Mouse (Mus musculus) stomach, postnatal 0 days (tissue): ENCODE results near the gene Milr1. TPM values are rescaled to one million over a fixed set of nuclear protein-coding genes. Genes with fewer than 3 reads are reported as not detected.

Experiments
- ATAC-seq: fragments of 200-750 bp; cut with Nextera tagmentation; 2 replicates; pipeline ENCODE4 v1.8.0; 2017; ENCODE audit not compliant: low FRiP score, low TSS enrichment
- DNase-seq: peaks from one replicate; pipeline ENCODE4 v3.0.0-alpha.2; 2016; ENCODE audit warnings: low spot score
- H3K27ac ChIP-seq: fragments of 300-500 bp; sonication (generic); replicated peaks from 2 replicates; pipeline ENCODE4 v1.5.1; 2014; ENCODE audit warnings: mild to moderate bottlenecking, control low read depth
- H3K27me3 ChIP-seq: fragments of 300-500 bp; sonication (generic); 2 replicates; pipeline ENCODE4 v1.6.1; 2014; ENCODE audit warnings: low read length; ENCODE audit not compliant: control insufficient read depth, insufficient read depth
- H3K36me3 ChIP-seq: fragments of 300-500 bp; sonication (generic); 2 replicates; pipeline ENCODE4 v1.6.1; 2014; ENCODE audit warnings: low read length, mixed read lengths; ENCODE audit not compliant: control insufficient read depth, insufficient read depth
- H3K4me1 ChIP-seq: fragments of 300-500 bp; sonication (generic); replicated peaks from 2 replicates; pipeline ENCODE4 v1.6.1; 2014; ENCODE audit warnings: antibody characterized with exemption; ENCODE audit not compliant: control insufficient read depth, insufficient read depth
- H3K4me2 ChIP-seq: fragments of 300-500 bp; sonication (generic); replicated peaks from 2 replicates; pipeline ENCODE4 v1.6.1; 2014; ENCODE audit warnings: low read depth, mild to moderate bottlenecking, control low read depth, moderate library complexity
- H3K4me3 ChIP-seq: fragments of 300-500 bp; sonication (generic); 2 replicates; pipeline ENCODE4 v1.5.1; 2014; ENCODE audit warnings: low read depth, low read length, control low read depth
- H3K9ac ChIP-seq: fragments of 300-500 bp; sonication (generic); 2 replicates; pipeline ENCODE4 v1.6.1; 2014; ENCODE audit warnings: mild to moderate bottlenecking, low read length, control low read depth, mixed read lengths
- H3K9me3 ChIP-seq: fragments of 300-500 bp; sonication (generic); 2 replicates; pipeline ENCODE4 v1.6.1; 2016; ENCODE audit warnings: low read length; ENCODE audit not compliant: control insufficient read depth
- CTCF ChIP-seq: IDR thresholded peaks from 2 replicates; pipeline ENCODE4 v1.5.1; 2016; ENCODE audit warnings: antibody characterized with exemption, low read depth, mild to moderate bottlenecking, moderate library complexity
- EP300 ChIP-seq: optimal IDR thresholded peaks from 2 replicates; pipeline ENCODE3; 2016; ENCODE audit warnings: antibody characterized with exemption
- WGBS: fragments of 180-500 bp; shearing (Covaris S2); extraction: QIAGEN DNeasy Blood & Tissue Kit; methylation state at CpG from one replicate; pipeline ENCODE4 v1.1.7; 2014; 5-methylcytosine and 5-hydroxymethylcytosine counted together
- microRNA-seq: library from miRNA; unstranded; fragments of <30 nt; microRNA quantifications from one replicate; pipeline ENCODE4, GENCODE M21; 2016
- polyA plus RNA-seq: library from polyadenylated mRNA; unstranded; fragments of >200 nt; fragmentation: Nextera tagmentation; extraction: Ambion mirVana; gene quantifications from 2 replicates; pipeline ENCODE4 v1.2.1, GENCODE M21; 2015

Gene Milr1
- polyA plus RNA-seq, 1 experiment from 2014 or later: 2.2 TPM

DNA sequence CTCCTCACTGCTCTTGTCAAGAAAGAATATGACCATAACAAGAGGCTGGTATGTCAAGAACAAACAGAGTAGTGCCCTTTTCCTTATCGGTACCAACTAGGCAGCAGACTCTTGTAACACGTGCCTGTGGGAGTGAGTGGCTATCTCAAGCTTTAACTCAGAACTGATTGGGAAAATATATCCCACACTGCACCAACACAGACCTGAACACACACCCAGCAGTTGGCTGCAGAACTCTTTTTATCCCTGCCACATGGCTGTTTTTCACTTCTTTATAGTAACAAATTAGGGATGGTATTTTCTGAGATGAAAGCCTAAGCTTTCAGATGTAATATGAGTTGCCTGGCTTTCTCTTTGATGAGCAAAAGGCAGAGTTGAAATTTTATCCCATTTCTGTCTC lies 64.7 kb downstream of the Milr1 start:
- no peaks in the 10 kb centered on the region for H3K4me1 ChIP-seq
- H3K36me3 ChIP-seq: peaks cover 15% of the 10 kb centered on the region
- no peak overlapping the region for H3K4me3 ChIP-seq
- TF ChIP-seq CTCF (no peak), EP300 (no peak)
- DNase-seq: no peak
- no peak for ATAC-seq
- H3K27me3 ChIP-seq: no peaks in the 10 kb centered on the region
- H3K27ac ChIP-seq: no peak overlapping the region
- H3K9me3 ChIP-seq: no peaks in the 10 kb centered on the region
- H3K9ac ChIP-seq: no peak overlapping the region
- 67% methylated on average over 2 of the region's 2 CpGs for WGBS
- no peak overlapping the region for H3K4me2 ChIP-seq

DNA sequence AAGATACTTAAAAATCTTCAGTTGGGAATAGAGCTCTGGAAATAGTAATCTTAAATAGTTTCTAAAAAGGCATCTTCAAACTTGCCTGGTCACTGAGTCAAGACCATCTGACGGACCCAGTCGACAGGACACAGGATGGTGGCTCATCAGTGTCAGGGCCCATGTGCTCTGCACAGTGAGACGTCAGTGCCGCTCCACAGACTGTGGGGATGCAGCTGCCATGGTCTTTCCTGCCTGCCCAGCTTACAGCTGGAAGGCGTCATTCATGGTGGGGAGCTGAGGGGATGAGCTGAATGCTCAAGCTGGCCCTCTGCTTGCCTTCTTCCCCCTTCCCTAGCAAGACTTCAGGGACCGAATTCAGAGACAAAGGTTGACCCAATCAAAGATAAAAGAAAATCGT lies 65.3 kb downstream of the Milr1 start:
- TF ChIP-seq CTCF: no peak
- no peak for TF ChIP-seq EP300
- no peak overlapping the region for H3K4me3 ChIP-seq
- H3K27me3 ChIP-seq: no peaks in the 10 kb centered on the region
- no peak for ATAC-seq
- H3K27ac ChIP-seq: no peak overlapping the region
- WGBS: 78% methylated on average over 7 of the region's 7 CpGs
- no peak for DNase-seq
- no peaks in the 10 kb centered on the region for H3K4me1 ChIP-seq
- no peaks in the 10 kb centered on the region for H3K9me3 ChIP-seq
- no peak overlapping the region for H3K9ac ChIP-seq
- peaks cover 10% of the 10 kb centered on the region; the same call in 1 of the 2 replicates for H3K36me3 ChIP-seq
- no peak overlapping the region for H3K4me2 ChIP-seq

- no peaks in the 10 kb centered on the region for H3K9me3 ChIP-seq
- H3K36me3 ChIP-seq: peaks cover 10% of the 10 kb centered on the region; the same call in 1 of the 2 replicates
- no peaks in the 10 kb centered on the region for H3K4me1 ChIP-seq
- WGBS: 82% methylated on average over 3 of the region's 3 CpGs
- no peak overlapping the region for H3K9ac ChIP-seq
- TF ChIP-seq CTCF (no peak), EP300 (no peak)
- H3K27ac ChIP-seq: no peak overlapping the region
- H3K4me2 ChIP-seq: no peak overlapping the region
- H3K27me3 ChIP-seq: no peaks in the 10 kb centered on the region
- ATAC-seq: no peak
- no peak overlapping the region for H3K4me3 ChIP-seq
- no peak for DNase-seq
Observed at GRCm38 (mm10) chr11:106817156-106817555, 66.1 kb downstream of the Milr1 start.

DNA sequence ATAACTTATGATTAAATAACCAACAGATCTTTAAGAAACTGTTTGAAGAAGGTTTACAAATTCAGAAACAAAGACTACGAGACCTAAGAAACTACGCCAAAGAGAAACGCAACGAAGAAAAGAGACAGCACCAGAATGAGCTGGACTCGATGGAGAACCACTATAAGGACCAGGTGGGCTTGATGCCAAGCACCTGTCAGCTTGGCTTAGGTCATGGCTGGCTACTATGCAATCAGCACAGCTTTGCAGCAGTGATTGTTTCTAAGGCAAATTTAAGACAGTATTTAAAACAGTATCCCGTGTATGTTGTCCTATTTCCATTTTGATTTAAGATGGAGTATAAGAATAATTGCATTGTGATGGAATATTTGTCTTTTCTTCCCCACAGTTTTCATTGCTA lies 66.8 kb downstream of the Milr1 start:
- Histone ChIP-seq H3K4me1 (no peaks in the 10 kb centered on the region), H3K9ac (no peak overlapping the region), H3K27ac (no peak overlapping the region), H3K4me3 (no peak overlapping the region), H3K4me2 (no peak overlapping the region), H3K27me3 (no peaks in the 10 kb centered on the region), H3K36me3 (peaks cover 10% of the 10 kb centered on the region), H3K9me3 (no peaks in the 10 kb centered on the region)
- DNase-seq (no peak), ATAC-seq (no peak)
- TF ChIP-seq CTCF (no peak), EP300 (no peak)
- WGBS: 67% methylated on average over 6 of the region's 6 CpGs

DNA sequence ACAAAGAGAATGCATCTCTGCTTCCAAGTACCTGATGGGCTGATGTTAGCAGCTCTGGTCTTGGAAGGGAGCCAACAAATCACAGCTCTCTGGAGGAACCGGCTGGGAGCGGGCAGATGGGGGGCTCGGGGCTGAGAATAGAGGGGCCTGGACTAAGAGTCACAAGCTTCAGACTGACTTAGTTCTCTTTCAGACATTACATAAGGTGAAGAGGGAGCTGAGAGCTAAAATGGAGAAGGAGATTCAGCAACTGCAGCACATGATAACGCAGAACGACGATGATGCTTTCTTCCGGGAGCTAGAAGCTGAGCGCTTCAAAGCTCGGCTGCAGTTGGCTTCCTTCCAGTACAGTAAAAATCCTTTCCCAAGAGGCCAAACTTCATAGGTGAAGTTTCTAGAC lies 67.3 kb downstream of the Milr1 start:
- no peak overlapping the region for H3K27ac ChIP-seq
- no peak overlapping the region for H3K9ac ChIP-seq
- DNase-seq (no peak), ATAC-seq (no peak)
- 47% methylated on average over 9 of the region's 9 CpGs for WGBS
- H3K4me3 ChIP-seq: no peak overlapping the region
- TF ChIP-seq CTCF: no peak
- no peak for TF ChIP-seq EP300
- H3K4me2 ChIP-seq: no peak overlapping the region
- H3K36me3 ChIP-seq: peaks cover 10% of the 10 kb centered on the region
- no peaks in the 10 kb centered on the region for H3K9me3 ChIP-seq
- H3K27me3 ChIP-seq: no peaks in the 10 kb centered on the region
- H3K4me1 ChIP-seq: no peaks in the 10 kb centered on the region

Small RNA genes lying within 50 kb of the gene (microRNA-seq; reads per million reads assigned to microRNA genes)
- not detected for gene Gm25994
- 6.1 reads per million, percentile 10 among the genes with 10 or more reads in this experiment for gene Mir3064

Other genes with a start within 250 kb of the Milr1 start
- gene Tex2, start 137.8 kb upstream of the Milr1 start, polyA plus RNA-seq: 11.6 and 12.1 TPM in 2 replicates
- 20.2 and 20.4 TPM in 2 replicates for gene Pecam1, start 598 bp upstream of the Milr1 start, polyA plus RNA-seq
- 8.9 and 10.3 TPM in 2 replicates for gene Polg2, start 28.3 kb downstream of the Milr1 start, polyA plus RNA-seq
- gene Ddx5, start 38.0 kb downstream of the Milr1 start, polyA plus RNA-seq: 175 and 178 TPM in 2 replicates
- gene Cep95, start 38.0 kb downstream of the Milr1 start, polyA plus RNA-seq: 4.9 and 5.7 TPM in 2 replicates
- gene Smurf2, start 169.5 kb downstream of the Milr1 start, polyA plus RNA-seq: 6.9 and 7.1 TPM in 2 replicates
- gene Kpna2, start 248.3 kb downstream of the Milr1 start, polyA plus RNA-seq: 146 and 158 TPM in 2 replicates